Mouse (Mus musculus) duodenum, adult 2 months (tissue): Measurements from ENCODE around the gene Psip1. TPM values are rescaled to one million over a fixed set of nuclear protein-coding genes. Genes with fewer than 3 reads are reported as not detected.

ENCODE experiments used
- polyA plus RNA-seq: library from polyadenylated mRNA; depleted of rRNA; stranded (reverse); fragments of >200 nt; gene quantifications from 2 replicates; pipeline ENCODE4 v1.2.3, GENCODE M21; 2012; ENCODE audit warnings: low replicate concordance; rRNA removed

Psip1 gene
- 5.1 and 10.1 TPM in 2 replicates for polyA plus RNA-seq

DNA sequence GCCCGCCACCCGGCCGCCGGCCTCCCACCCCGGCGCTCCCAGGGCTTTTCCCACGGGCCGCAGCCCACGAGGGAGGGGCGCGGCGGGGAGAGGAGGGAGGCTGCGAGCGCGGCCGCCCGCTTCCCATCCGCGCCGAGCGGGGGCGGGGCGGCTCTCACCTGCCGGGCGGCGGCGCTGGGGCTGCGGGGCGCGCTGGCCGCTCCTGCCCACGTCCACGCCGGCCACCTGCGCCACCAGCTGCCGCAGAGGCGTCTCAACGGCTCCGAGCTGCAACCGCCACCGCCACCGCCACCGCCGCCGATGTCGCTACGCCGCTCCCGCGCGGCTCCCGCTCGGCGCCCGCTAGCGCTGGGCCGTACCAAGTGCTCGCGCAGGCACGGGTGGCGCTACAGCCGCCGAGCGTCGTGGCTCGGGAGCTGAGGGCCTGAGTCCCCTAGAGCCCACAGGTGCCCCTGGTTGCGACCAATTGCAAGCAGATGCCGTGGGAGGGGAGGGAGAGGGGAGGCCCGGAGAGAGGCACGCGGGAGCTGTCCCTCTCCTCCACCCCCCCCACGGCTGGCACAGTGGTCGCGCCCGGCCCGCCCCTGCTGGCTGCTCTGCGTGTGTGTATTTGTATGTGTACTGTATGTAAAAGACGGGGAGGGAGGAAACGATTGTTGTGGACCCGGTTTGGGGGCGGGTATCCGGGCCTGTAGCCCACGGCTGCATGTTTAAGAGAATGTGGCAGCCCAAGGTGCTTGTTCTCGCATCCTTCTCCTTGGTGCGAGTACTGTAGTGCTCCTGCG lies at the start of gene Psip1:
Psip1 (minus strand) TSS at position 343 of the 785 bp plus-strand sequence.

DNA sequence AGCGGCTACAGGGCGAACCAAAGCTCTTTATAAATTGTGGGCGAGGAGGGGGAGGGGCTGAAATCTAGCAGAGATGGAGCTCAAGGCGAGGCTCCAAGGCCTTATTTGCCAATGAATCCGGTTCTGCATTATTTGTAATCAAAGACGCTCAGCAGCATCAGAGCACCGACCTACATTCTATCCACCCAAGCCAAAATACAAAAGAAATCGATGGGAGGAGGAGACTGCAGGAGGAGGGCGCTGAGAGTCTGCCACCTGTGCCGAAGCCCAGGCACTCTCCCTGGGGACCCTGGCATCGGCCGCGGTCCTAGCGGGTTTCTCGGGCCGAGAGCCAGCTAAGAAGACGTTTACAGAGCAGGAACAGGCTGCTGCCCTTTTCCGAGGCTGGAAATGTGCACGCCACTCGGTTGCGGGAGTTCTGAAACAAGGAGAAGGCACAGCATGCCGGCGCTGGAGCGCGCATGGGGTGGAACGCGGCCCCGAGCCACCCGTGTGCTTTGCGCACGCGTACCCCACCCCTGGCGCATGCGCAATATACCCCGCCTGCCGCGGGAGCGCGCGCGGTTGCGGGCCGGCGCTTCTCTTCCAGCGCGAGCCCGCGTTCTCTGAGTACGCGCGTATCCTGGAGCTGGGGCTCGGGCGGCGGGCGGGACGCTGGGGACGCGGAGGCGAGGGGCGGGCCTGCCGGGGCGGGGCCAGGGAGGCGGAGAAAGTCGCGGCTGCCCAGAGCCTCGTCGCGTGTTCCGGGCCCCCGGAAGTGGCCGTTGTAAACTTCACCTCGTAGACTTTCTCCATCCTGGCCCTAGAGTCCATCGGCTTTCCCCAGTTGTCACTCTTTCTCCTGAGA lies 38.8 kb upstream of the Psip1 start, which contains the start of gene Ccdc171:
Ccdc171 (plus strand) TSS at position 703 of the 847 bp plus-strand sequence.

DNA sequence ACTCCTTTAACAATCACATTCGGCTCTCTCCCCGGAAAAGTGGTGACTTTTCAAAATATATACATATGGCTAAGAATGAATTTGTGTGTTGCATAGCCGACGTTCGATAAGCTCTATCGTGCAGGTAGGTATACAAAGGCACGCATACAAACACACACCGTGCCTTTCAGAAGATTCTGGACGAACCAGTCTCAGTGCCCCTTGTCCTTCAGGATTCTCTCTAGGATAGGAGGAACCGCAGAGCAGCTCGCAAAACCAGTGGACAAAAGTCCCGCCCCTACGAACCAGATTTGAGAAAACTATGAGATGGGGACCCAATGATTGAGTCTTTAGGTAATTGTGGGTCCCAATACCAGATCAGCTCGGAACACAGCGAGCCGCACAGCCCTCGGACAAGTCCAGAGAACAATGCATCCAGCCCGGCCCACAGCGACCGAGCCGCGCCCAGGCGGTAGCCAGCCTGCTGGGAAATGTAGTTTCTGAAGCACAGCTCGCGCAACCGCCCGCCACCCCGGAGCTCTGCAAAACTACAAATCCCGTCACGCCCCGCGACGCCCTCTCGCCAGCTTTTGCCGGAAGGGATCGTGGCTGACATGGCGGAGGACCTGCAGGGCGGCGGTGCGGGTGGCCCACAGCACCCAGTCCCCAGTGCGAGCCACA lies 69.0 kb downstream of the Psip1 start, which contains the start of gene Snapc3:
Snapc3 (plus strand) TSS at position 565 of the 660 bp plus-strand sequence.

Other genes starting within 250 kb of the Psip1 start
- 1.5 and 2.7 TPM in 2 replicates for gene Ttc39b, start 162.2 kb downstream of the Psip1 start, polyA plus RNA-seq
- gene Snapc3, start 68.7 kb downstream of the Psip1 start, polyA plus RNA-seq: 5.3 and 11.6 TPM in 2 replicates
- 0.05 and 0.28 TPM in 2 replicates for gene Ccdc171, start 39.1 kb upstream of the Psip1 start, polyA plus RNA-seq